Mouse (Mus musculus): ENCODE measurements around the gene Zfp866.

DNA sequence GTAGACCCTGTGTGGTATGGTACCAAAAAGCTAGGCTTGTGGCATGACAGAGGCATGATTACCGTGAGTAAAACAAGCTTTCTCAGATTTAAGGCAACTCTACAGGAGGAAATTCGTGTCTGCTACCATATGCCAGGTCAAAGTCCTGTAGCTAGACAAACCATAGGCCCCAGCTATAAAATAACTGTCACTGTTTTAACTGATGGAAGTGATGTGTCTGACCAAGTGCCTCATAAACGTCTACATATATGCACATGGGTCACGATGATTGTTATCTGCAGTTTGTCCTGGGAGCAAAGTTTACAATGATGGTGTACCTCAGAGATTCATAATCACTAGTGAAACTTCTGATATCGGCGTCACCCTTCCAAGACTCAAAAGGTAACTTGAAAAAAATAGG lies 50.2 kb downstream of the Zfp866 start:
- TF ChIP-seq EP300 (IDR thresholded peaks at IDR 0.05; ENCODE audit: insufficient read depth, low read depth, low read length), result no peak
- TF ChIP-seq CTCF (IDR thresholded peaks at IDR 0.05), result no peak

All from heart, adult 2 months (tissue).